Mouse (Mus musculus) cerebellum, adult 18-20 months (tissue): ENCODE measurements at regions not wholly inside any gene's neighbourhood (a gene's known extent, or its start where the extent isn't known, plus 50 kb on each side); places are given as distances from the start of the nearest gene placed in this dataset.
"Not testable (repeated sequence)": the region's sequence is repeated elsewhere in the genome, so short reads cannot be mapped to it uniquely, and the experiment has no call there.

ENCODE experiments used
- DNase-seq, 2 experiments: peaks; one replicate each; pipeline ENCODE4 v3.0.0; 2021

GRCm38 (mm10) chr14:87215099-87215498 is 74.1 kb upstream of the Diaph3 start:
- DNase-seq: peak; percentile 7 to 14

- no peak for DNase-seq
Observed at GRCm38 (mm10) chr14:87217042-87217441, 76.0 kb upstream of the Diaph3 start.

GRCm38 (mm10) chr14:87219975-87220374 is 78.9 kb upstream of the Diaph3 start:
- DNase-seq: no peak

- no peak for DNase-seq
Observed at GRCm38 (mm10) chr14:87224870-87225269, 83.8 kb upstream of the Diaph3 start.

GRCm38 (mm10) chr14:87249258-87249657 is 108.2 kb upstream of the Diaph3 start:
- no peak for DNase-seq

GRCm38 (mm10) chr14:87255484-87256208 is 114.6 kb upstream of the Diaph3 start:
- DNase-seq: no peak

- DNase-seq: no peak
Observed at GRCm38 (mm10) chr14:87261726-87262125, 120.7 kb upstream of the Diaph3 start.

- no peak for DNase-seq
Observed at GRCm38 (mm10) chr14:87264826-87265225, 123.8 kb upstream of the Diaph3 start.

- DNase-seq: no peak
Observed at GRCm38 (mm10) chr14:87266309-87266708, 125.3 kb upstream of the Diaph3 start.

GRCm38 (mm10) chr14:87289266-87289665 is 127.2 kb upstream of the Tdrd3 start:
- DNase-seq: not testable (repeated sequence)

GRCm38 (mm10) chr14:87289708-87290243 is 126.7 kb upstream of the Tdrd3 start:
- no peak for DNase-seq

- no peak for DNase-seq
Observed at GRCm38 (mm10) chr14:87295206-87295605, 121.2 kb upstream of the Tdrd3 start.

- DNase-seq: no peak
Observed at GRCm38 (mm10) chr14:87297160-87297559, 119.3 kb upstream of the Tdrd3 start.

GRCm38 (mm10) chr14:87300838-87301237 is 115.6 kb upstream of the Tdrd3 start:
- DNase-seq: no peak

- DNase-seq: no peak
Observed at GRCm38 (mm10) chr14:87301564-87301963, 114.9 kb upstream of the Tdrd3 start.

GRCm38 (mm10) chr14:87305481-87305880 is 111.0 kb upstream of the Tdrd3 start:
- no peak for DNase-seq

- no peak for DNase-seq
Observed at GRCm38 (mm10) chr14:87306011-87306410, 110.4 kb upstream of the Tdrd3 start.

GRCm38 (mm10) chr14:87308016-87308415 is 108.4 kb upstream of the Tdrd3 start:
- DNase-seq: no peak

- DNase-seq: no peak
Observed at GRCm38 (mm10) chr14:87312318-87312717, 104.1 kb upstream of the Tdrd3 start.

GRCm38 (mm10) chr14:87314999-87315732 is 101.3 kb upstream of the Tdrd3 start:
- peak; percentile 38 to 62 for DNase-seq

- no peak for DNase-seq
Observed at GRCm38 (mm10) chr14:87327841-87328240, 88.6 kb upstream of the Tdrd3 start.

GRCm38 (mm10) chr14:87337950-87338526 is 78.4 kb upstream of the Tdrd3 start:
- DNase-seq: no peak

- DNase-seq: no peak
Observed at GRCm38 (mm10) chr14:87344540-87344939, 71.9 kb upstream of the Tdrd3 start.

- DNase-seq: no peak
Observed at GRCm38 (mm10) chr14:87346812-87347211, 69.6 kb upstream of the Tdrd3 start.
